Mouse (Mus musculus) olfactory bulb, adult 2 months (tissue): ENCODE data around the gene Vav3. TPM values are rescaled to one million over a fixed set of nuclear protein-coding genes. Genes with fewer than 3 reads are reported as not detected.

Experiments
- H3K27ac ChIP-seq: fragments of 200-500 bp; 2 replicates; pipeline ENCODE4 v1.5.1; 2012; ENCODE audit warnings: low read depth, low read length; ENCODE audit not compliant: insufficient read depth
- H3K4me1 ChIP-seq: fragments of 200-500 bp; 2 replicates; pipeline ENCODE4 v1.6.1; 2012; ENCODE audit warnings: low read length; ENCODE audit not compliant: control insufficient read depth, insufficient read depth
- H3K4me3 ChIP-seq: fragments of 200-500 bp; 2 replicates; pipeline ENCODE4 v1.5.1; 2012; ENCODE audit warnings: mild to moderate bottlenecking, low read depth, low read length, moderate library complexity; ENCODE audit not compliant: insufficient read depth
- CTCF ChIP-seq: fragments of 200-500 bp; IDR thresholded peaks from 2 replicates; pipeline ENCODE4 v1.5.1; 2012; ENCODE audit warnings: low read depth, mild to moderate bottlenecking, low read length, moderate library complexity; ENCODE audit not compliant: insufficient read depth
- POLR2A ChIP-seq: fragments of 200-500 bp; IDR thresholded peaks from 2 replicates; pipeline ENCODE4 v1.6.1; 2012; ENCODE audit warnings: mild to moderate bottlenecking, low read depth, low read length, moderate library complexity; ENCODE audit not compliant: insufficient read depth
- WGBS: fragments of 180-500 bp; shearing (Covaris S2); methylation state at CpG from one replicate; pipeline ENCODE4 v1.1.7; 2018; 5-methylcytosine and 5-hydroxymethylcytosine counted together
- polyA plus RNA-seq: library from polyadenylated mRNA; stranded (reverse); fragments of >200 nt; gene quantifications from 2 replicates; pipeline ENCODE4 v1.2.4, GENCODE M21; 2012; ENCODE audit warnings: low replicate concordance; ENCODE audit not compliant: missing spikeins, insufficient read depth, insufficient read length

Vav3 gene
- polyA plus RNA-seq, 1 experiment, result not detected

- TF ChIP-seq CTCF, result no peak
- TF ChIP-seq POLR2A, result no peak
- H3K4me1 ChIP-seq, result no peaks in the 10 kb centered on the region
- 72% methylated on average over 4 of the region's 4 CpGs for WGBS
- H3K4me3 ChIP-seq, result no peak overlapping the region
- H3K27ac ChIP-seq, result no peak overlapping the region
These were observed 199.6 kb downstream of the Vav3 start for GRCm38 (mm10) chr3:109540009-109540408.

GRCm38 (mm10) chr3:109544476-109545221 is 204.2 kb downstream of the Vav3 start:
- Histone ChIP-seq H3K4me3 (no peak overlapping the region), H3K27ac (no peak overlapping the region), H3K4me1 (no peaks in the 10 kb centered on the region)
- WGBS, result 79% methylated on average over 7 of the region's 7 CpGs
- TF ChIP-seq CTCF, result no peak
- no peak for TF ChIP-seq POLR2A

DNA sequence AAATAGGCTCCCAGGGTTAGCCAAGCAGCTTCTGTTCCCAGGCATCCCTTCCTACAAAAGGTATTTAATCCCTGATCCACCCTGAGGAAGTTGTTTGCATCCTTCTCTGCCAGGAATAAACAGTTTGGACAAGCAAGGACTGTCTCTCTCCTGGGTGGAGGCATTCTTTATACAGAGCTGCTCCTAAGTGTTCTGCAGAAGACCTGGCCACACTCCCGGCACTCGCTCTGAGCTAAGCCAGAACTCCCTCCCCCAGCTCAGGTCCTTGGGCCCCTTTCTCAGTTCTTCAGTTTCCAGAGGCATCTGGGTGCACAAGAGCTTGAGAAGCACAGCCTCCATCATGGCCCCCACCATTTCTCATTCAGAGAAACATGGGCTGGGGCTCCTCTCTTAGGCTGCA is 216.9 kb downstream of the Vav3 start:
- 83% methylated on average over 2 of the region's 2 CpGs for WGBS
- Histone ChIP-seq H3K4me1 (no peaks in the 10 kb centered on the region), H3K27ac (no peak overlapping the region), H3K4me3 (no peak overlapping the region)
- no peak for TF ChIP-seq CTCF
- TF ChIP-seq POLR2A, result no peak

DNA sequence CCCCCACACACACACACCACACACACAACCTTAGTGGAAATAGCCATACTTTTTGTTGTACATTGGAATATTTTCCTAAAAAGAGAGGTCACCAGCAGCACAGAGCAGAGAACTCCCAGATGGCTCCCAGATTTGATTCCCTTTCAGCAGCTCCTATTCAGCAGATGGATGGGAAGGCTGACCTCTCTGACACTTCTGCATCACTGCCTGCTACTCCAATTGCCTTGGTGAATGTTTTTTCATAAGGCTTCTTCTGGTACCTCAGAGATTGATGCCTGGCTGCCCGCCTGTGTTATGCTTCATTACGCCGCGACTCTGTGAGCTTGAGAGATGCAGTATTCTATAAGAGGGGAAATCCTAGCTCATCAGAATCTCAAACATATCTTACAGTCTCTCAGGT is 220.8 kb downstream of the Vav3 start:
- WGBS, result 94% methylated on average over 4 of the region's 4 CpGs
- Histone ChIP-seq H3K4me1 (no peaks in the 10 kb centered on the region), H3K4me3 (no peak overlapping the region), H3K27ac (no peak overlapping the region)
- TF ChIP-seq CTCF (no peak), POLR2A (no peak)

- Histone ChIP-seq H3K4me1 (no peaks in the 10 kb centered on the region), H3K27ac (no peak overlapping the region), H3K4me3 (no peak overlapping the region)
- TF ChIP-seq POLR2A (no peak), CTCF (no peak)
- WGBS, result 82% methylated on average over 7 of the region's 7 CpGs
These were observed 221.3 kb downstream of the Vav3 start for GRCm38 (mm10) chr3:109561776-109562175.

DNA sequence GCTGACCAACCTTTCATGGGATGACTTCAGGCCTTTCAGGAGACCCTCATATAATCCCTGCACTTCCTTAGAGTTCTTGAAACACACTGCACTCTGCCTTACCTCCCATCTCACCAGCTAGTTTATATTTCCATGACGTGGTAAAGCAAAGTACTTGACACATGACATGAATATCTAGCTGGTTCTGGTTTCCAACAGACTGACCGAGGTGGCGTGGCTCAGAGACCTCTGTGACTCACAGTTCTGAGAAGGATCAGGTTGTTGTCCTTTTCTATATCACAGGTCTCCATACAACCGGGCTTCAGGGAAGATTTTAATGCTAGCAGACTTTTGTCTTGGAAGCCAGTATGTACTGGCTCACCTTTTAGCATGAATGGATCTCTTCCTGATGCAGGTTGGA is 221.8 kb downstream of the Vav3 start:
- 94% methylated on average over 4 of the region's 4 CpGs for WGBS
- Histone ChIP-seq H3K27ac (no peak overlapping the region), H3K4me1 (no peaks in the 10 kb centered on the region), H3K4me3 (no peak overlapping the region)
- no peak for TF ChIP-seq POLR2A
- TF ChIP-seq CTCF, result no peak

- 96% methylated on average over 2 of the region's 2 CpGs for WGBS
- Histone ChIP-seq H3K4me1 (no peaks in the 10 kb centered on the region), H3K27ac (no peak overlapping the region), H3K4me3 (no peak overlapping the region)
- no peak for TF ChIP-seq CTCF
- TF ChIP-seq POLR2A, result no peak
These were observed 224.0 kb downstream of the Vav3 start for GRCm38 (mm10) chr3:109564443-109564842.

GRCm38 (mm10) chr3:109568542-109569265 is 228.3 kb downstream of the Vav3 start:
- TF ChIP-seq POLR2A, result no peak
- TF ChIP-seq CTCF, result no peak
- no peak overlapping the region for H3K27ac ChIP-seq
- H3K4me1 ChIP-seq, result no peaks in the 10 kb centered on the region
- 37% methylated on average over 3 of the region's 3 CpGs for WGBS
- no peak overlapping the region for H3K4me3 ChIP-seq

DNA sequence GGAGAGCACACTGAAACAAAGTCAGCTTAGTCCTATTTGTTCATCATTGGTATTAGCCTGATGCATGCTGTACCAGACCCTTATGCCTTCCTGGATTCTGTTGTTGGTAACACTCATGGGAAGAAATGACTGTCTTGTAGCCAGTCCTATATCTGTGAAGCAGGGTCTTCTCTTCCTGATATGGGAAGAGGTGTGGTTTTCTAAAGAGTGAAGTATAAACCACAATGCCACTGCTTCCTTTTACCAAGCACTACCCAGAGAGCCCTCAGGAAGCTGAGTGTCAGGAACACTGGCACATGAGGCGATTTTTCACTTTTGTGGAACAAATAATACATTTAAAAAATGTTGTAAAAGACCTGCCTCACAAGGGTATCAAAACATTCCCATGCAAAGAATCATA is 231.0 kb downstream of the Vav3 start:
- no peak overlapping the region for H3K4me3 ChIP-seq
- H3K4me1 ChIP-seq, result no peaks in the 10 kb centered on the region
- no peak overlapping the region for H3K27ac ChIP-seq
- 96% methylated on average over 1 of the region's 1 CpGs for WGBS
- TF ChIP-seq POLR2A (no peak), CTCF (no peak)
